Mouse (Mus musculus) forebrain, embryonic 16.5 days (tissue): ENCODE results near the gene Klhl40. TPM values are rescaled to one million over a fixed set of nuclear protein-coding genes. Genes with fewer than 3 reads are reported as not detected.
A peak's percentile ranks its signal among the peaks of the same experiment; 100 is the strongest.

ENCODE experiments used
- ATAC-seq: fragments of 200-750 bp; cut with Nextera tagmentation; 2 replicates; pipeline ENCODE4 v1.8.0; 2017; ENCODE audit warnings: mild to moderate bottlenecking, moderate library complexity
- H3K27ac ChIP-seq: fragments of 300-500 bp; sonication (generic); 2 replicates; pipeline ENCODE4 v1.5.1; 2014; ENCODE audit warnings: low read length, control low read depth
- H3K27me3 ChIP-seq: fragments of 300-500 bp; sonication (generic); replicated peaks from 2 replicates; pipeline ENCODE4 v1.6.1; 2014; ENCODE audit warnings: low read length; ENCODE audit not compliant: control insufficient read depth, insufficient read depth
- H3K36me3 ChIP-seq: fragments of 300-500 bp; sonication (generic); 2 replicates; pipeline ENCODE4 v1.6.1; 2014; ENCODE audit not compliant: control insufficient read depth, insufficient read depth
- H3K4me1 ChIP-seq: fragments of 300-500 bp; sonication (generic); replicated peaks from 2 replicates; pipeline ENCODE4 v1.6.1; 2014; ENCODE audit warnings: low read length; ENCODE audit not compliant: control insufficient read depth, insufficient read depth
- H3K4me2 ChIP-seq: fragments of 300-500 bp; sonication (generic); 2 replicates; pipeline ENCODE4 v1.6.1; 2014; ENCODE audit warnings: mild to moderate bottlenecking, low read length, control low read depth
- H3K4me3 ChIP-seq: fragments of 300-500 bp; sonication (generic); replicated peaks from 2 replicates; pipeline ENCODE4 v1.5.1; 2014; ENCODE audit warnings: mild to moderate bottlenecking, low read length, control low read depth
- H3K9ac ChIP-seq: fragments of 300-500 bp; sonication (generic); replicated peaks from 2 replicates; pipeline ENCODE4 v1.6.1; 2014; ENCODE audit warnings: low read depth, low read length, control low read depth
- H3K9me3 ChIP-seq: fragments of 300-500 bp; sonication (generic); 2 replicates; pipeline ENCODE4 v1.6.1; 2016; ENCODE audit warnings: low read length; ENCODE audit not compliant: control insufficient read depth
- WGBS: fragments of 180-500 bp; shearing (Covaris S2); extraction: QIAGEN DNeasy Blood & Tissue Kit; methylation state at CpG from one replicate; pipeline ENCODE4 v1.1.7; 2014; 5-methylcytosine and 5-hydroxymethylcytosine counted together
- polyA plus RNA-seq: library from polyadenylated mRNA; unstranded; fragments of >200 nt; fragmentation: Nextera tagmentation; extraction: Ambion mirVana; gene quantifications from 2 replicates; pipeline ENCODE4 v1.2.1, GENCODE M21; 2015

Klhl40 gene
- polyA plus RNA-seq, 1 experiment from 2014 or later = 1.1 TPM

GRCm38 (mm10) chr9:121759091-121760081 lies 18.0 kb upstream of the Klhl40 start, which contains the start of gene Zfp651:
Zfp651 (plus strand) TSS chr9:121759330.
- Histone ChIP-seq H3K4me2 (peak within 1 kb of the TSS; percentile 88), H3K27me3 (no peaks in the 10 kb centered on the region), H3K9ac (peak within 1 kb of the TSS; percentile 92), H3K9me3 (no peaks in the 10 kb centered on the region), H3K27ac (peak within 1 kb of the TSS; percentile 65), H3K36me3 (peaks cover 20% of the 10 kb centered on the region), H3K4me1 (peaks cover 27% of the 10 kb centered on the region), H3K4me3 (peak within 1 kb of the TSS; percentile 94)
- WGBS = under 1% methylated on average over 87 of the region's 97 CpGs
- peak; percentile 86 for ATAC-seq

DNA sequence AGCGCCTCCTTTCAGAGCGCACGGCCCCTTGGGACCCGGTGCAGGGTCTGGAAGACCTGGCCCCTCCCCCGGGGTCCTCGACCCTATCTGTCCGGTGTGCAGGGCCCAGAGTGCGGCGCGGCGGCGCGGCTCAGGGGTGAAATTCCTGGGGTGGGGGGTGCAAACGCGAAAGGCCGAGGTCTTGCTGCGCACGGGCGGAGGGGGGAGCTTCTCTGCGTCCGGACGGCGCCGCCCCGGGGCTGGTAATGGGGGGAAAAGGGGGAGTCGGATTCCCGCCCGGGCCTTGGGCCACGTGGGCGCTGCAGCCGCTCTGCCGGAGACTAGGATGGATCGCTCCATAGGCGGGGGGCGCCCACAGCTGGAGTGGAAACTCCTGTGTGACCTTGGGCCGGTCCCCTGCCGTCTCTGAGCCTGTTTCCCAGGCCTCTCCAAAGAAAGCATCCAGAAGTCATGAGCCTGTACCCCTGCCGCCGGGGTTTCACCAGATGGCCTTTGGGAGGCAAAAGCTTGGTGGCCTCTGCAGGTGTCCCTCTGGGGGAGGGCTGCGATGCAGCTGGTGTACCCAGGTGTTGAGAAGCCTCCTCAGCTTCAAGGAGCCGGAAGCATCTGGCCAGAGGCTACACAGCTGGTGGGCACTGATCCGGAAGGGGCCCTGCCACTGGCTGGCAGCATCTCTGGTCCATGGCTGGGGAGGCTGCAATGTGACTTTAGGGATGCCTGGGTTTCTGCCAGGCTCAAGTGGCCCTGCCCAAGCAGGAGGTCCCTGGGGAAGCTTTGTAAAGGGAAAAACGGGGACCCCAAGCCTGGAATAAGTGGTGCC lies 16.9 kb upstream of the Klhl40 start:
- Histone ChIP-seq H3K27ac (peak overlapping the region; percentile 65; the same call in 1 of the 2 replicates), H3K9me3 (no peaks in the 10 kb centered on the region), H3K36me3 (peaks cover 10% of the 10 kb centered on the region), H3K4me2 (peak overlapping the region; percentile 88), H3K9ac (peak overlapping the region; percentile 92), H3K4me3 (peak overlapping the region; percentile 94), H3K27me3 (no peaks in the 10 kb centered on the region), H3K4me1 (peaks cover 27% of the 10 kb centered on the region)
- peak; percentile 18 for ATAC-seq
- 2% methylated on average over 39 of the region's 43 CpGs for WGBS

DNA sequence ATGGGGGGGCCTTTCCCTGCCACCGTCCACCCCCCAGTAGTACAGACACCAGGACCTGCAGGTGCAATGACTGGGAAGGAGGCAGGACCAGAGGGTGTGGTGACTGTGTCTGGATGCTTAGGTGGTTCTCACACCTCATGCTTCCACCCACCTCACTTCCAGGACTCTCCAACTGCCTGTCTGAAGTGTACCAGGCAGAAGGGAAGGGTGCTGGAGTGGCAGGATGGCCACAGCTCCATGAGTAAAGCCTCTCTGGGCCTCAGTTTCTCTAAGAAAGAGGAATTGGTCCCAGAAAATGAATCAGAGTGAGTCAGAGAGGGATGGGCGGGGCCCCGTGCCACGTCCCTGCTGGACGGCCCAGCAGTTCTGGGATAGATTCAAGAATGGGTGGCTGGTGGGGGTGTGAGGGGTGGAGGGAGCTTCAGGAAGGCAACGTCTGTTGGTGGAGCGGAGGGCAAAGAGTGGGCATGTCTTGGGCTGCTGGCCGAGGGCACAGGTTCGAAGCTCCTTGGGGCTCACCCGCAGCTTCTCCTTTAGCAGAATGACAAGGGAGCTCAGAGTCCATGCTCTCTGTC lies 16.2 kb upstream of the Klhl40 start:
- Histone ChIP-seq H3K9me3 (no peaks in the 10 kb centered on the region), H3K4me2 (peak overlapping the region; percentile 88), H3K4me1 (peaks cover 27% of the 10 kb centered on the region), H3K9ac (peak overlapping the region; percentile 92), H3K4me3 (peak overlapping the region; percentile 94), H3K27me3 (no peaks in the 10 kb centered on the region), H3K27ac (no peak overlapping the region), H3K36me3 (peaks cover 10% of the 10 kb centered on the region; the same call in 1 of the 2 replicates)
- ATAC-seq = no peak
- 46% methylated on average over 10 of the region's 10 CpGs for whole genome bisulfite sequencing

GRCm38 (mm10) chr9:121761787-121762186 lies 15.6 kb upstream of the Klhl40 start:
- peaks cover 27% of the 10 kb centered on the region for H3K4me1 ChIP-seq
- WGBS = 74% methylated on average over 8 of the region's 8 CpGs
- ATAC-seq = no peak
- H3K27ac ChIP-seq = no peak overlapping the region
- no peaks in the 10 kb centered on the region for H3K9me3 ChIP-seq
- no peak overlapping the region for H3K4me2 ChIP-seq
- peaks cover 10% of the 10 kb centered on the region; the same call in 1 of the 2 replicates for H3K36me3 ChIP-seq
- H3K9ac ChIP-seq = no peak overlapping the region; the same call in 1 of the 2 replicates
- no peaks in the 10 kb centered on the region for H3K27me3 ChIP-seq
- no peak overlapping the region for H3K4me3 ChIP-seq

GRCm38 (mm10) chr9:121762248-121762647 lies 15.2 kb upstream of the Klhl40 start:
- H3K27ac ChIP-seq = no peak overlapping the region
- no peak overlapping the region for H3K4me3 ChIP-seq
- ATAC-seq = no peak
- no peaks in the 10 kb centered on the region for H3K27me3 ChIP-seq
- H3K4me1 ChIP-seq = peaks cover 27% of the 10 kb centered on the region
- no peaks in the 10 kb centered on the region for H3K9me3 ChIP-seq
- H3K4me2 ChIP-seq = no peak overlapping the region
- WGBS = 86% methylated on average over 10 of the region's 10 CpGs
- H3K9ac ChIP-seq = no peak overlapping the region
- peaks cover 10% of the 10 kb centered on the region; the same call in 1 of the 2 replicates for H3K36me3 ChIP-seq

- H3K27ac ChIP-seq = no peak overlapping the region
- no peak overlapping the region for H3K4me2 ChIP-seq
- H3K4me3 ChIP-seq = no peak overlapping the region
- WGBS = 90% methylated on average over 25 of the region's 25 CpGs
- ATAC-seq = no peak
- no peaks in the 10 kb centered on the region for H3K27me3 ChIP-seq
- H3K9ac ChIP-seq = no peak overlapping the region
- no peaks in the 10 kb centered on the region for H3K9me3 ChIP-seq
- H3K36me3 ChIP-seq = peaks cover 13% of the 10 kb centered on the region; the same call in 1 of the 2 replicates
- peaks cover 27% of the 10 kb centered on the region for H3K4me1 ChIP-seq
These were observed 14.6 kb upstream of the Klhl40 start for GRCm38 (mm10) chr9:121762761-121763160.

DNA sequence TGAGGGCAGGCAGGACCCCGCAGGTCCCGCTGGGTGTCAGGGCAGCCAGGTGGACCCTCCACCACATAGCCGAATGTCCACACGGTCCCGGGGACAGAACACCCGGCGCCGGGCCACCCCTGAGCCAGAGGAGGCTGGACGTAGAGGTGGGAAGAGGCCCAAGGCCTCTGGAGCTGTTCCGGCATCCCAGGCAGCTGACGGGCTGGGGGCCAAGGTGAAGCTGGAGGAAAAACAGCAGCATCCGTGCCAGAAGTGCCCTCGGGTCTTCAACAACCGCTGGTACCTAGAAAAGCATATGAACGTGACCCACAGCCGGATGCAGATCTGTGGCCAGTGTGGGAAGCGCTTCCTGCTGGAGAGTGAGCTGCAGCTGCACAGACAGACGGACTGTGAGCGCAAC lies 13.7 kb upstream of the Klhl40 start:
- Histone ChIP-seq H3K4me2 (no peak overlapping the region), H3K36me3 (peaks cover 13% of the 10 kb centered on the region; the same call in 1 of the 2 replicates), H3K9ac (no peak overlapping the region), H3K27ac (no peak overlapping the region), H3K27me3 (no peaks in the 10 kb centered on the region), H3K9me3 (no peaks in the 10 kb centered on the region), H3K4me1 (peaks cover 22% of the 10 kb centered on the region), H3K4me3 (no peak overlapping the region)
- 88% methylated on average over 19 of the region's 19 CpGs for WGBS
- no peak for ATAC-seq

- Histone ChIP-seq H3K9ac (no peak overlapping the region), H3K4me2 (no peak overlapping the region), H3K9me3 (no peaks in the 10 kb centered on the region), H3K36me3 (peaks cover 13% of the 10 kb centered on the region; the same call in 1 of the 2 replicates), H3K27ac (no peak overlapping the region), H3K4me1 (peaks cover 16% of the 10 kb centered on the region), H3K4me3 (no peak overlapping the region), H3K27me3 (no peaks in the 10 kb centered on the region)
- ATAC-seq = no peak
- 75% methylated on average over 16 of the region's 16 CpGs for WGBS
These were observed 12.1 kb upstream of the Klhl40 start for GRCm38 (mm10) chr9:121765166-121765855.
